Mouse (Mus musculus): Measurements from ENCODE around the gene Hsd17b1. TPM values are rescaled to one million over a fixed set of nuclear protein-coding genes. Genes with fewer than 3 reads are reported as not detected.
A peak's percentile ranks its signal among the peaks of the same experiment; 100 is the strongest.

The Hsd17b1 gene
- polyA plus RNA-seq (2015; fragmentation: Nextera tagmentation; extraction: Ambion mirVana), result 0.14 TPM in 1 of 2 replicates, not detected in the other

- WGBS, result 61% methylated on average over 9 of the region's 9 CpGs
- H3K4me3 ChIP-seq, result no peak within 1 kb of the TSS
- H3K27ac ChIP-seq, result no peak within 1 kb of the TSS
- no peaks in the 10 kb centered on the region for H3K9me3 ChIP-seq
- no peak within 1 kb of the TSS for H3K4me2 ChIP-seq
- H3K9ac ChIP-seq, result no peak within 1 kb of the TSS
- H3K4me1 ChIP-seq, result peaks cover 16% of the 10 kb centered on the region
- peaks cover 61% of the 10 kb centered on the region for H3K27me3 ChIP-seq
- no peak for ATAC-seq (ENCODE audit: insufficient number of reproducible peaks, low FRiP score, low TSS enrichment, low read depth)
- H3K36me3 ChIP-seq, result peaks cover 3% of the 10 kb centered on the region; the same call in 1 of the 2 replicates
Observed at GRCm38 (mm10) chr11:101078121-101078520, at the start of gene Hsd17b1. Hsd17b1 (plus strand) TSS chr11:101078411.

GRCm38 (mm10) chr11:101029320-101029719 lies 48.9 kb upstream of the Hsd17b1 start:
- H3K27me3 ChIP-seq, result no peaks in the 10 kb centered on the region
- WGBS, result 62% methylated on average over 8 of the region's 8 CpGs
- ATAC-seq (ENCODE audit: insufficient number of reproducible peaks, low FRiP score, low TSS enrichment, low read depth), result no peak
- H3K27ac ChIP-seq, result no peak overlapping the region
- peaks cover 52% of the 10 kb centered on the region for H3K36me3 ChIP-seq
- no peak overlapping the region for H3K4me3 ChIP-seq
- H3K9ac ChIP-seq, result no peak overlapping the region
- H3K4me1 ChIP-seq, result no peaks in the 10 kb centered on the region
- no peak overlapping the region for H3K4me2 ChIP-seq
- H3K9me3 ChIP-seq, result no peaks in the 10 kb centered on the region

GRCm38 (mm10) chr11:101030136-101030807 lies 47.9 kb upstream of the Hsd17b1 start:
- ATAC-seq (ENCODE audit: insufficient number of reproducible peaks, low FRiP score, low TSS enrichment, low read depth), result no peak
- Histone ChIP-seq H3K4me3 (no peak overlapping the region), H3K27ac (0 out of 2 replicates have a peak overlapping the region, but pooled peaks have one; percentile 6), H3K9ac (no peak overlapping the region), H3K27me3 (no peaks in the 10 kb centered on the region), H3K4me2 (no peak overlapping the region), H3K9me3 (no peaks in the 10 kb centered on the region), H3K4me1 (no peaks in the 10 kb centered on the region), H3K36me3 (peaks cover 54% of the 10 kb centered on the region)
- 68% methylated on average over 10 of the region's 10 CpGs for WGBS

- Histone ChIP-seq H3K4me1 (no peaks in the 10 kb centered on the region), H3K9me3 (no peaks in the 10 kb centered on the region), H3K36me3 (peaks cover 53% of the 10 kb centered on the region), H3K27ac (no peak overlapping the region), H3K9ac (no peak overlapping the region), H3K4me3 (no peak overlapping the region), H3K27me3 (no peaks in the 10 kb centered on the region), H3K4me2 (no peak overlapping the region)
- no peak for ATAC-seq (ENCODE audit: insufficient number of reproducible peaks, low FRiP score, low TSS enrichment, low read depth)
- WGBS, result 89% methylated on average over 4 of the region's 4 CpGs
Observed at GRCm38 (mm10) chr11:101030808-101031156, 47.4 kb upstream of the Hsd17b1 start.

- Histone ChIP-seq H3K9me3 (no peaks in the 10 kb centered on the region), H3K27me3 (no peaks in the 10 kb centered on the region), H3K36me3 (peaks cover 55% of the 10 kb centered on the region), H3K27ac (no peak overlapping the region), H3K4me2 (no peak overlapping the region), H3K9ac (no peak overlapping the region), H3K4me3 (no peak overlapping the region), H3K4me1 (no peaks in the 10 kb centered on the region)
- 95% methylated on average over 1 of the region's 1 CpGs for WGBS
- no peak for ATAC-seq (ENCODE audit: insufficient number of reproducible peaks, low FRiP score, low TSS enrichment, low read depth)
Observed at GRCm38 (mm10) chr11:101031470-101031869, 46.7 kb upstream of the Hsd17b1 start.

GRCm38 (mm10) chr11:101033856-101034500 lies 44.2 kb upstream of the Hsd17b1 start:
- WGBS, result 94% methylated on average over 17 of the region's 17 CpGs
- H3K27ac ChIP-seq, result no peak overlapping the region

GRCm38 (mm10) chr11:101034614-101035327 lies 43.4 kb upstream of the Hsd17b1 start:
- H3K36me3 ChIP-seq, result peaks cover 70% of the 10 kb centered on the region
- no peaks in the 10 kb centered on the region for H3K27me3 ChIP-seq
- no peak overlapping the region for H3K4me2 ChIP-seq
- no peak overlapping the region for H3K27ac ChIP-seq
- no peak for ATAC-seq (ENCODE audit: insufficient number of reproducible peaks, low FRiP score, low TSS enrichment, low read depth)
- WGBS, result 90% methylated on average over 8 of the region's 8 CpGs
- H3K4me3 ChIP-seq, result no peak overlapping the region
- no peaks in the 10 kb centered on the region for H3K9me3 ChIP-seq
- H3K4me1 ChIP-seq, result no peaks in the 10 kb centered on the region
- H3K9ac ChIP-seq, result no peak overlapping the region

More at GRCm38 (mm10) chr11:101033856-101034500, 44.2 kb upstream of the Hsd17b1 start:
- Histone ChIP-seq H3K9ac (no peak overlapping the region), H3K27me3 (no peaks in the 10 kb centered on the region), H3K4me3 (no peak overlapping the region), H3K4me2 (no peak overlapping the region), H3K9me3 (no peaks in the 10 kb centered on the region), H3K36me3 (peaks cover 66% of the 10 kb centered on the region), H3K4me1 (no peaks in the 10 kb centered on the region)
- no peak for ATAC-seq (ENCODE audit: insufficient number of reproducible peaks, low FRiP score, low TSS enrichment, low read depth)

- ATAC-seq (ENCODE audit: insufficient number of reproducible peaks, low FRiP score, low TSS enrichment, low read depth), result no peak
- peaks cover 70% of the 10 kb centered on the region for H3K36me3 ChIP-seq
- no peak overlapping the region for H3K4me2 ChIP-seq
- H3K27ac ChIP-seq, result no peak overlapping the region
- H3K4me1 ChIP-seq, result no peaks in the 10 kb centered on the region
- WGBS, result 77% methylated on average over 4 of the region's 4 CpGs
- H3K27me3 ChIP-seq, result no peaks in the 10 kb centered on the region
- no peak overlapping the region for H3K4me3 ChIP-seq
- H3K9ac ChIP-seq, result no peak overlapping the region
- no peaks in the 10 kb centered on the region for H3K9me3 ChIP-seq
Observed at GRCm38 (mm10) chr11:101035328-101035695, 42.9 kb upstream of the Hsd17b1 start.

GRCm38 (mm10) chr11:101037795-101038194 lies 40.4 kb upstream of the Hsd17b1 start:
- 88% methylated on average over 10 of the region's 10 CpGs for WGBS
- no peak for ATAC-seq (ENCODE audit: insufficient number of reproducible peaks, low FRiP score, low TSS enrichment, low read depth)
- no peak overlapping the region for H3K4me2 ChIP-seq
- H3K4me3 ChIP-seq, result no peak overlapping the region
- peaks cover 75% of the 10 kb centered on the region for H3K36me3 ChIP-seq
- no peaks in the 10 kb centered on the region for H3K4me1 ChIP-seq
- no peaks in the 10 kb centered on the region for H3K9me3 ChIP-seq
- no peaks in the 10 kb centered on the region for H3K27me3 ChIP-seq
- no peak overlapping the region for H3K9ac ChIP-seq
- no peak overlapping the region for H3K27ac ChIP-seq

- ATAC-seq (ENCODE audit: insufficient number of reproducible peaks, low FRiP score, low TSS enrichment, low read depth), result no peak
- Histone ChIP-seq H3K4me1 (no peaks in the 10 kb centered on the region), H3K36me3 (peaks cover 86% of the 10 kb centered on the region), H3K27me3 (no peaks in the 10 kb centered on the region), H3K4me2 (no peak overlapping the region), H3K27ac (no peak overlapping the region), H3K9ac (no peak overlapping the region), H3K4me3 (no peak overlapping the region), H3K9me3 (no peaks in the 10 kb centered on the region)
- 90% methylated on average over 4 of the region's 4 CpGs for WGBS
Observed at GRCm38 (mm10) chr11:101045826-101046225, 32.4 kb upstream of the Hsd17b1 start.

- Histone ChIP-seq H3K27ac (no peak overlapping the region), H3K4me1 (no peaks in the 10 kb centered on the region), H3K36me3 (peaks cover 86% of the 10 kb centered on the region), H3K4me2 (no peak overlapping the region), H3K9me3 (no peaks in the 10 kb centered on the region), H3K9ac (no peak overlapping the region), H3K27me3 (no peaks in the 10 kb centered on the region), H3K4me3 (no peak overlapping the region)
- no peak for ATAC-seq (ENCODE audit: insufficient number of reproducible peaks, low FRiP score, low TSS enrichment, low read depth)
- 72% methylated on average over 9 of the region's 9 CpGs for WGBS
Observed at GRCm38 (mm10) chr11:101046440-101046839, 31.8 kb upstream of the Hsd17b1 start.

GRCm38 (mm10) chr11:101047502-101047901 lies 30.7 kb upstream of the Hsd17b1 start:
- Histone ChIP-seq H3K9me3 (no peaks in the 10 kb centered on the region), H3K27ac (no peak overlapping the region), H3K36me3 (peaks cover 88% of the 10 kb centered on the region), H3K27me3 (no peaks in the 10 kb centered on the region), H3K4me3 (no peak overlapping the region), H3K4me2 (no peak overlapping the region), H3K9ac (no peak overlapping the region), H3K4me1 (no peaks in the 10 kb centered on the region)
- 85% methylated on average over 3 of the region's 3 CpGs for WGBS
- ATAC-seq (ENCODE audit: insufficient number of reproducible peaks, low FRiP score, low TSS enrichment, low read depth), result no peak
